Comparison of ENCODE assay signal across 26 mouse cellular contexts in genomic region chr12:117296792-117297191, GRCm38 (mm10).
"Had no signal": no experiment of that assay in that cellular context is flagged by ENCODE, and none has a peak within 500 bp of the region (broad histone marks: within the 10 kb centered on the region; RNA-seq: fewer than 3 reads in every experiment).

No protein-coding gene starts in this region.

- ATAC-seq: hindbrain, postnatal 0 days; intestine, embryonic 16.5 days; liver, embryonic 12.5 days had no signal

- H3K4me2 ChIP-seq: heart, embryonic 12.5 days; hindbrain, embryonic 13.5 days; hindbrain, embryonic 15.5 days; limb, embryonic 13.5 days; limb, embryonic 15.5 days; liver, embryonic 12.5 days had no signal

- H3K4me3 ChIP-seq: gastrocnemius, adult 2 months; heart, embryonic 10.5 days; heart, embryonic 12.5 days; hindbrain, embryonic 10.5 days; hindbrain, embryonic 13.5 days; hindbrain, embryonic 15.5 days; limb, embryonic 13.5 days; limb, embryonic 15.5 days; liver, embryonic 12.5 days had no signal

- H3K9ac ChIP-seq: heart, embryonic 12.5 days; hindbrain, embryonic 13.5 days; hindbrain, embryonic 15.5 days; limb, embryonic 13.5 days; limb, embryonic 15.5 days; liver, embryonic 12.5 days; liver, embryonic 14.5 days had no signal

- H3K9me3 ChIP-seq: heart, embryonic 10.5 days; heart, embryonic 12.5 days; hindbrain, embryonic 10.5 days; hindbrain, embryonic 13.5 days; hindbrain, embryonic 15.5 days; limb, embryonic 13.5 days; limb, embryonic 15.5 days; liver, embryonic 12.5 days had no signal

- H3K27ac ChIP-seq: gastrocnemius, adult 2 months; heart, embryonic 10.5 days; hindbrain, embryonic 10.5 days; hindbrain, embryonic 13.5 days; hindbrain, embryonic 15.5 days; hindbrain, postnatal 0 days; limb, embryonic 13.5 days; limb, embryonic 15.5 days; liver, embryonic 12.5 days; liver, embryonic 14.5 days had no signal

- H3K27me3 ChIP-seq: heart, embryonic 12.5 days; hindbrain, embryonic 13.5 days; hindbrain, embryonic 15.5 days; limb, embryonic 13.5 days; limb, embryonic 15.5 days; liver, embryonic 12.5 days had no signal

- H3K4me1 ChIP-seq: heart, embryonic 10.5 days; heart, embryonic 12.5 days; hindbrain, embryonic 13.5 days; hindbrain, embryonic 15.5 days; limb, embryonic 13.5 days; limb, embryonic 15.5 days; liver, embryonic 12.5 days had no signal

- H3K36me3 ChIP-seq: heart, embryonic 10.5 days; heart, embryonic 12.5 days; hindbrain, embryonic 10.5 days; hindbrain, embryonic 13.5 days; hindbrain, embryonic 15.5 days; limb, embryonic 13.5 days; limb, embryonic 15.5 days; liver, embryonic 12.5 days had no signal

- DNase-seq: gastrocnemius, adult 2 months; gastrocnemius, postnatal 10 days; gastrocnemius, postnatal 25 days; heart, adult 18-20 months; heart, postnatal 10 days; heart, postnatal 4 days; kidney, adult 11 months; kidney, adult 2 months; kidney, adult 9 months; kidney, postnatal 10 days; kidney, postnatal 36 days; layer of hippocampus, adult 9-11 months; layer of hippocampus, postnatal 36 days; left cerebral cortex, postnatal 4 days; lung, adult 18-20 months had no signal
